Mouse (Mus musculus) embryonic fibroblast, embryonic 13.5 days (primary cell): ENCODE data around the gene C530008M17Rik.

Experiments
- CTCF ChIP-seq: IDR thresholded peaks from 2 replicates; pipeline ENCODE4 v1.5.1; 2011; ENCODE audit warnings: mild to moderate bottlenecking, control low read depth, low read length, moderate library complexity, borderline replicate concordance; ENCODE audit not compliant: insufficient read depth
- POLR2A ChIP-seq: IDR thresholded peaks from 2 replicates; pipeline ENCODE4 v1.6.1; 2011; ENCODE audit warnings: low read depth, mild to moderate bottlenecking, control low read depth, low read length, moderate library complexity

- TF ChIP-seq CTCF (no peak), POLR2A (no peak)
These were observed 248.5 kb downstream of the C530008M17Rik start for GRCm38 (mm10) chr5:76904713-76905404.
